Mouse (Mus musculus) layer of hippocampus, postnatal 14 days (tissue): ENCODE data around the gene Ehmt2. TPM values are rescaled to one million over a fixed set of nuclear protein-coding genes. Genes with fewer than 3 reads are reported as not detected.

Experiments
- DNase-seq, 2 experiments: peaks; one replicate each; pipeline ENCODE4 v3.0.0; 2021 to 2022; ENCODE audit warnings: low spot score in 2 of 2, mixed read lengths in 1 of 2
- long read RNA-seq, 2 experiments: library from polyadenylated mRNA; stranded (forward); transcript quantifications; one replicate each; pipeline ENCODE4 v2.0.0; 2021
- total RNA-seq, 2 experiments: library from RNA; stranded (reverse); gene quantifications; 2 replicates each; pipeline ENCODE4 v1.2.3; 2021

Ehmt2 gene
- total RNA-seq: 100 to 1,000 TPM; 168 to 173 TPM
- long read RNA-seq, experiment 1, full-length matches to known transcripts: 23 of 62 reads
- long read RNA-seq, experiment 1, partial matches to known transcripts: 27 of 62 reads
- long read RNA-seq, experiment 1, other reads (novel, unspliced or antisense): 12 of 62 reads
- long read RNA-seq, experiment 2, full-length matches to known transcripts: 27 of 76 reads
- long read RNA-seq, experiment 2, partial matches to known transcripts: 31 of 76 reads
- long read RNA-seq, experiment 2, other reads (novel, unspliced or antisense): 18 of 76 reads

DNA sequence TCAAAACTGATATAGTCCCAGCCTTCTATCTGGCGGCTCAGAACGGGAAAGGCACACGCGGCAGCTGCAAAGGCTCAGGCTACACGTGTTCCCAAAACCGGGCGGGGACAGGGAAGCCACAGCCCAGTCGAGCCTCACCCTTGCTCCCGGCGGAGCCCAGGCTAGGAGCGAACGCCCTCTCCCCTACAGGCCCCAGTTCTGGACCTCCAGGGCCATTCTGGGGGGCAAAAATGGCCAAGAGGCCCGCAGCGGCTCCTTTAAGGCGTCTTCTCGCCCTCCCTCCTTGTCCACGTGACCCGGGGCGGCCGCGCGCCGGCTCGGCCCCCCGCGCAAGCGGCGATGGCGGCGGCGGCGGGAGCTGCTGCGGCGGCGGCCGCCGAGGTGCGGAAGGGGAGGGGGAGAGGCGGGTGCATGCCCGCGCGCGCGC, at the start of gene Ehmt2, which contains the start of gene C2:
TSS of gene Ehmt2 (plus strand) at position 310 of the 427 bp plus-strand sequence.
TSS of gene C2 (minus strand) at position 106 of the 427 bp plus-strand sequence.
- peak; percentile 73 to 84 for DNase-seq

DNA sequence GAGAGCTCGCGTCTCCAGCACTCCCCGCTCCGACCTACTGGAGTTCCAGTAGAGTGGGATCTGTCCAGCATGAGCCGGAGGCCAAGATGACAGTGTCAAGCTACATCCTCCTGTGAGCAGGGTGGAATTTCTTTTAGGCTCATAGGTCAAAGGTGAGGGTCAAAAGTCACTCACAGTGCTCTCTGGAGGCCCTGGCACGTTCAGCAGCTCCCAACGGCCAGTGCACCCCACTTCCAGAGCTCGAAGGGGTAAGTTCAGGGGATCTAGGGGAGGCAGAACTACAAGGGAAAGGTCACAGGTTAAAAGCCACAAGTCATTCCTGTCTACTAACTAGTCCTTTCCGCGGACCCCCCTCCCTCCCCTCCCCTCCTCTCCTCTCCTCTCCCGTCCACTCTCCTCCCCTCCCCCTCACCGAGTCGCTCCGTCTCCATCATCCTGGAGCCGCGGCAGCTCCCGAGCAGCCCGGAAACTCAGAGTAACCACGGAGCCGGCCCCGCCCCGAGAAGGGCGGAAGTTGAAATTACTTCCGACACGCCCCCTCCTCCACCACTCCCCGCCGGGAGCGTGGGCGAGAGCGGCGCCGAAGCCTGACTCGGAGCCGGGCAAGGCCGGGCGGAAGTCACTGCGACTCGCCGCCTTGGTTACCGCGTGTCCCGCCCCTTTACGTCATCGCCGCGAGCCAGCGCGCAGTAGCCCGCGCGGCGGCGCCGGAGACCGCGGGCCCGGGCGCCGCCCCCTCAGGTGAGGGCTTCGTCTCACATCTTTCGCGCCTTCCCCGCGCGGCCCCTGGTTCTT, 48.4 kb upstream of the Ehmt2 start, which contains the start of the genes Skiv2l and Nelfe:
TSS of gene Skiv2l (minus strand) at position 489 of the 795 bp plus-strand sequence.
TSS of gene Nelfe (plus strand) at position 670 of the 795 bp plus-strand sequence.
- peak; percentile 96 to 98 for DNase-seq

DNA sequence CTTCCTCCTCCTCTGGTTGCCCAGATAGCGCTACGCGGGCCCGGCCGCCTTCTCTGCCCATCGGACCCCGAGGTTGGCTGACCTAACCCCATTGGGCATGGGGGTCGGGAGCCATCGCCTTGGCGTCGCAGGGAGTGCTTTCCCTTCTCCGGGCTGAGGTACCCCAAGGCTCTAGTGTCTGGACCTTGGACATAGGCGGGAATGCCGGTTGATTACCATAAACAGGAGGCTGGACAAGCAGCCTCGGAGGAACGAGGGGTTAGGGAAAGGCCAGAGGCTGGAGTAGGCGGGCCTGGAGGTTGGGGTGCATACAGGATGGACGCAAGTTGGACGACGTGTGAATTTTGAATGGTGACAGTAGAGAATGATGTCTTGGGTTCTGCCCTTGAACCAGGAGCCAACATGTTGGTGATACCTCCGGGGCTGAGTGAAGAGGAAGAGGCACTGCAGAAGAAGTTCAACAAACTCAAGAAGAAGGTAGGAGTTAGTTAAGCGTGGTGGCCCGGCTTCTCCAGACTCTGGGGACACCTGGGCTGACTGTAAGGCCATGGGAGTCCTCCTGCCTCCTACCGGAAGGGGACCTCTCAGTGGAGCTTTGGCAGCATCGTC, 47.6 kb upstream of the Ehmt2 start:
- no peak for DNase-seq

DNA sequence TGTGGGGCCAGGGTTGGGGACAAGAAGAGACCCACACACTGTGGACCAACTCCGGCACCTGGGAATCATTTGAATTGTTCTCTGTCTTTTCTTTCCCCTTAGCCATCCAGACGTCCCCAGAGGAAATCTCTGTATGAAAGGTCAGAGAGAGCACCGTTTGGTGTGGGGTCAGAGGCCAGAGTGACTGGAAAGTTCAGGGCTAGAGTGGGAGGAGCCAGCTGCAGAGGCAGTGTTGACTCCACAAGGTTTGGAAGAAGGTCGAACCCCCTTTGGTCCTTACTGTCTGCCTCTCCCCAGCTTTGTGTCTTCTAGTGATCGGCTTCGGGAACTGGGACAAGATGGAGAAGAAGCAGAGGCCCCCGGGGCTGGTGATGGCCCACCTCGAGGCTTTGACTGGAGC, 44.8 kb upstream of the Ehmt2 start:
- DNase-seq: no peak

DNA sequence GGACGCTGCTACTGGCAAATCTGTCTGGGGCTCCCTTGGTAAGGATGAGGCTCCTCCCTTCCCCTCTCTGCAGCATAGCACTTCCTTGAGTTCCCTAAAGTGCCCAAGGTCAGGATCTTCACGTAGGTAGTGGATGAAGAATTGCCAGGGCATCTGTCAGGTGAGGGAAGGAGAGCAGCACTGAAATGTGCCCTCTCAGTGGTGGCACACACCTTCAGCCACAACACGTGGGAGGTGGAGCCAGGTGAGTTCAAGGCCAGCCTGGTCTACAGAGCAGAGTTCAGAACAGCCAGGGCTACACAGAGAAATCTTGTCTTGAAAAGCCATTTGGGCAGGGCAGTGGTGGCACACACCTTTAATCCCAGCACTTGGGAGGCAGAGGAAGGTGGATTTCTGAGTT, 43.5 kb upstream of the Ehmt2 start:
- no peak for DNase-seq

DNA sequence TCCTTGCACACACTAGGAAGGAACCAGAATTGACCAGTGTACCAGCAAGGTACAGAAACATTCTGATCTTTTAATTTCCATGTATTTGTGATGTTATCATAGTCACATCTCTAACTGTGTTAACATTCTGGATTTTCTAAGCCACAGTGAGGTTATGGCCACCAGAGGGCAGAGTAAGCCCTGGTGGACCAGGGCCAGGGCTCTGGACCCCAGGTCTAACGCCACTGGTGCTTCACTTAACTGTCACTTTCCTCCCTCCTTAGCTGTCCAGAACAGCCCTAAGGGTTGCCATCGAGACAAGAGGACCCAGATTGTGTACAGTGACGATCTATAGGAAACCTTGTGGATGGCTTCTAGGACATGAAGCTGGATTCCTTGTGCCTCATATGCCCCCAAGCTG, 42.4 kb upstream of the Ehmt2 start:
- DNase-seq: peak; percentile 28 to 37

DNA sequence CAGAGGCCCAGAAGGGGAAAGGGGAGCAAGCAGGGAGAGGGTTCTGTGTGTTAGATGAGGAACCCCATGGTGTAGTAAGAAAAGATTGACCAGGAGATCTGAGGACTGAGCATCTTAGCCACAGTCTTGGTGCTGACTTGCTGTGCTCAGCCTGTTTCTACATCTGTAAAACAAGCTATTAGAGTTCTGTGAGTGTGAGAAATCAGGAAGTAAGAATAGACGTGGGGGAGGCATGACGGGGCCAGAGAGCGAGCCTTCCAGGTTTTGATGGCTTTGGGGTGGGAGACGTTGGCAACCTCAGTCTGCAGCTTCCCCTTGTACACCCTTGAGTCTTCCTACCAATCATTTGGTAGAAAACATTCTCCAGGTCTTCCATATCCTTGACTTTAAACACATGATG, 39.6 kb upstream of the Ehmt2 start:
- no peak for DNase-seq

DNA sequence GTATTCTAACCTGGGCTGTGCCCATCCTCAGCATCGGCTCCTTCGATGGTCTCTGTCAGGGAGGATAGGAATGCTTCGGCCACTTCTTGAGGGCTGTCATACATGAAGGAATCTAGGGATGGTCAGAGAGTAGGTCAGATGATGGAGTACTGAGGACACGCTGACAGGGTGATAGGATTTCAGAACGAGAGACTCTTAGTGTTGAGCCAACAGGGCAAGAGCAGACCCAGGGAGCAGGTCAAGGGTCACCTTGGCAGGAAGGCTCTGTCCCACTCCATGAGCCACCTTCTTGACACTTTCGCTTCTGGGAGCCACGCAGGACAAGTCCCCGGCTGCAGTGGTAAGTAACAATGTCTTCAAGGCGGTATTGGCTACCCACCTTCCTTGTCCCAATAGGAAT, 37.8 kb upstream of the Ehmt2 start:
- no peak for DNase-seq

DNA sequence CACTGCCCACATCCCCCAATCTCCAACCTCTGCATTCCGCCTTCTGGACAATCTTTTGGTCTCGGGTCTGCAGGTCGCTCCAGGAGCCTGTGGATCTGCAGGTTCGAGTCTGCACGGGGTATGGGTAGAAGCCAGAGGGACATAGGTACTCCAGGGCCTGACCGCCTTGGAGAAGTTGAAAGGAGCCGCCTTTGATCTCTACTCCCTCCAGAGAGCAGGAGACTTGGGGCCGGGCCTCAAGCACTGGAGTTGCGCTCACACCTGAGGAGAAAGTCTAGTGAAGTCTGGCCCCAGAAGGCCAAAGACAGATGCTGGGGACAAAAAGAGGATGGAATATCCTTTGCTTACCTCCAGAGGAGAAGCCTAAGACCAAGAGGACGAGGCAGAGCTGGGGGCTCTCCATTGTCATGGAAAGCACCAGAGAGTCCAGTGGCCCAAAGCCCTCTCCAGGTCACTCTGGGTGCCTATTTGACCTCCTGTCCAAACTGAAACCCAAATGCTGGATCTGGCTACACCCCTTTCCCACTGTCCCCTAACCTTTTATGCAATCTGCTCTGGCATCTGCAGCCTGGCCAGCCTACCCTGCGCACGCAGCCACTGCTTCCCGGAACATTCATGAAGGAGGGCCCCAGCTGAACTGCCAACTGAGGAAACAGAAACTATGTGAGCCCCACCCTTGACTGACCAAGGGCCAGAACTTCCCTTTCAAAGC, 36.4 kb upstream of the Ehmt2 start:
- no peak for DNase-seq

DNA sequence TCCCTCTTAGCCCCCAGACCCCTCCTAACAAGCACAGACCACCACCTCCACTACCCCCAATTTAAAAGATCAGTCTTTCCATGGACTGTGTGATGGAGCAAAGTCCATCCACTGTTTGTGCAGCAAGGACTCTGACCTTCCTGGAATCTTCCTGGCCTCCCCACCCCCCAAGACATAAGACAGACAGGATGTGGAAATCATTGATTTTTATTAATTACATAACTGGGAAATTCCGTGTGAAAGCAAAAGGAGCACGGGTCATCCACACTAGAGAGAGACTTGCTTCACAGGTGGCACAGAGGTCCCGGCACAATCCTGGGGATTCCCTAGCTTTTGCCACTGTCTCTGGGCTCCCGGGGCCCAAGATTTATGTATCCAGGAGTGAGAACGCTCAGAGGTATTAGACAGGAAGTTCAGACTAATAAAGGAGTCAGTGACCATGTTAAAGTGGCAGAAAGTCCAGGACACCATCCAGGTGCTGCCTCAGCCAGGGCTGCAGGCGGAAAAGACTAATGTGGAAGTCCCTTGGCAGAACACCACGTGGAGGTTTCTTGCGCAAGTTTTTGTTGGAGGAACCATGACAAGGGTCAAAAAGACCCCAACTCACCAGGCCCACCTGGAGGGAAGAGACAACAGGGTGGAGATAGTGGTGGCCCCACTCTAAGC, 35.7 kb upstream of the Ehmt2 start, which contains the start of gene Cfb:
TSS of gene Cfb (minus strand) at position 103 of the 666 bp plus-strand sequence.
- DNase-seq: no peak

DNA sequence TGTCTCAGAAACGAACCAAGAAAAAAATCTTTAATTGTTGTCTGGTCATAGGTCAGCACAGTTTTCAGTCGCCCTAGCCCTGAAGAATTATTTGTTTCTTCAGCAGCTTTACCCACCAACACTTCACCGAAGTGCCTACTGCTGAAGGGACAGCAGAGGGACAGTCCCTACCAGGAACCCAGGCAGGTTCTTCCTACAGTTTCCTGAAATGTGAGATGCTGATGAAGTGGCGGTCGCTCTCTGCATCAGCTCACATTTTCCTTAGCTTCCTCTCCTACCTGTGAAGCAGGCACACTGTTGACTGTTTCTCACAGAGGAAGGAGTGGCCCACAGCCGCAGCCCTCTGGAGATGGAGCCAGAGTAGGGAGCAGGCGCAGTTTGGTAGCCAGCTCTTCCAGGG, 32.3 kb upstream of the Ehmt2 start:
- no peak for DNase-seq

DNA sequence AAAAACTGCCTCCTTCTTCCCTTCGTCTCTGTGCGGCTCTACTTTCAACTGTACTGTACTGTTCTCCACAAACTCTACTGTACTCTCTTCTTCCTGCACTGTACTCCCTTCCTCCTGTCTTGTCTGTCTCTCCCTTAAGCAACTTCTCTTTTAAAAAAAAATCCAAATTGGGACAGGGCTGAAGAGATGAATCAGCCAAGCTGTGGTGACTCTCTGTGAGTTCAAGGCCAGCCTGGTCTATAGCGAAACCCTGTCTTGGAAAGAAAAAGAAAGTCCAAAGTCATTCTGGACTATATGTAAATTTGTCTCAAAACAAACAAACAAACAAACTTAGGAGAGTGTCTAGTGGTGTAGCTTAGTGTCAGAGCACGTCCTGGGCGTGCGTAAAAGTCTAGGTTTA, 23.9 kb upstream of the Ehmt2 start:
- no peak for DNase-seq

DNA sequence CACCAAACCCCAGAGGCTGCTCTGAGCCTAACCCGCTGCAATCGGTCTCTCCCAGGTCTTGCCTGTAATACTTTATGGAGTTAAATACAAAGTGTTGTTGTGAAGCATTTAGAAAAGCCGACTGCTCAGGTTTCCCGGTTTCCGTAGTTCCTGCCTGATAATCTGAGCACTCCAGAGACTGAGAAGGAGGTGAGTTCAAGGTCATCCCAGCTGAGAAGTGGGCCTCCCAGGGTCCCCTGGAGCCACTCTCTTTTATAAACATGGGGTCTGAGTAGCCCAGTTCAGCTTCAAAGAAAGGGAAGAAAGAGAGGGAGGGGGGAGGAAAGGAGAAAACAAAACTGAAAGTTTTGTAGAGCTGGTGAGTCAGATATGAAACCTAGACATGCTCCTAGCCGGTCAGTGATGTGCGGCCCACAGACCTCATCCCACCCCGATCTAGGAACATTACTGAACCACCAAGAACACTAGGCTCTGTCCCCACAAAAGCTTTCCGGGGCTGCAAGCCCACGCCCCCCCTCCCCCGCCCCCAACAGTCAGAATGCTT, 18.9 kb upstream of the Ehmt2 start, which contains the start of gene Zbtb12:
TSS of gene Zbtb12 (plus strand) at position 148 of the 544 bp plus-strand sequence.
- DNase-seq: no peak

DNA sequence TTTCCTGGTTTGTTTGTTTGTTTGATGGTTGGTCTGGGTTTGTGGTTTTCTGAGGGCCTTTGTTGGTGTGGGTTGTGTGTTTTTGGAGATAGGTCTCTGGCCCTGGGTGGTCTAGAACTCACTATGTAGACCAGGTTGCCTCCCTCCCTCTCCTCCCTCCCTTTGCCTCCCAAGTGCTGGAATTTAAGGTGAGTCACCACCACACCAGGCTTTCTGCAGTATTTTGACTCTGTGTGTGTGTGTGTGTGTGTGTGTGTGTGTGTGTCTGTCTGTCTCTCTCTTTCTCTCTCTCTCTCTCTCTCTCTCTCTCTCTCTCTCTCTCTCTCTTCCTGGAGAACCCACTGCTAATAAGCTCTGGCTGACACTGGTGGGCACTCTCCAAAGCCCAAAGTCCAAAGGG, 17.1 kb upstream of the Ehmt2 start:
- DNase-seq: no peak

DNA sequence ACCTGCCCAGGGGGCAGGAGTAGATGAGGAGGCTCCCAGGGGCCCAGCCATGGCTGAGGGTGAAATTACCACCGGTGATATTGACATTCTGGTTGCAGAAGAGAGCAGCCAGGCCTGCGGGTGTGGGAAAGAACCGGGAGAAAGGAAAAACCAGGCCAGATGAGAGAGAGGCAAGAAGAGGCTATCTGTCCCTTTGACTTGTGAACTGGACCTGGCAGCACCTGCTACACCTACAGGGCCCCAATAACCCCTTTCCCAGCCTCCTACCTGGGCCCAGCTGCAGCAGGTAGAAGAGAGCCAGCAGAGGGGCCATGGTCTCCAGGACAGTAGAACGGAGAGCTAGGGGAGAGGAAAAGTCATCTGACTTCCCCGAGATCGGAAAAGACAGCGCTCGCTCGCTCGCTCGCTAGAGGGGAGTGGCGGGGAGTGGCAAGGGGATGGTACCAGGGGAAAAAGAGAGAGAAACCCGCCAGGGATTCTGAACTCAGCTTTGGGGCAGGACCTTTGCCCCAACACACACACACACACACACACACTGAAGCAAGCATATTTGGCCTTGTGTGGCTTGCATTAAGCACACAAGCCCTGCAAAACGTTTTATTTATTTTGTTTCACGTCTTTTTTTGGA, 16.5 kb upstream of the Ehmt2 start, which contains the start of gene Gm20547:
TSS of gene Gm20547 (minus strand) at position 360 of the 628 bp plus-strand sequence.
- no peak for DNase-seq

DNA sequence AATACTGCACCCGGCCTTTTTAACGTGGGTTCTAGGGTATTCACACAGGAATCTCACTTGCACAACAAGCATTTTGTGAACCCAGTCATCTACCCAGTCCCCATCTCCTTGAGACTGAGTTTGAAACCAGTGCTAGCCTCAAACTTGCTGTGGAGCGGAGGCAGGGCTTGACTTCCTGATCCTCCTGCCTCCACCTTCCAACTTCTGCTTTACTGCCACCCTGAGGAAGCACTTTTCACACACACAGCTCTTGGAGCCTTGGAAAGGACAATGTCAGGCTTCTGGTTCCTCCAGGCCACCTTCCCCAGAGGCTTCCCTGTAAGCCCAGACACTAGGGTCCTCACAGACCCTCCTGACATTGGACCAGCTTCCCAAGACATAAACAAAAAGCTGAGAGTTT, 14.9 kb upstream of the Ehmt2 start:
- DNase-seq: no peak

DNA sequence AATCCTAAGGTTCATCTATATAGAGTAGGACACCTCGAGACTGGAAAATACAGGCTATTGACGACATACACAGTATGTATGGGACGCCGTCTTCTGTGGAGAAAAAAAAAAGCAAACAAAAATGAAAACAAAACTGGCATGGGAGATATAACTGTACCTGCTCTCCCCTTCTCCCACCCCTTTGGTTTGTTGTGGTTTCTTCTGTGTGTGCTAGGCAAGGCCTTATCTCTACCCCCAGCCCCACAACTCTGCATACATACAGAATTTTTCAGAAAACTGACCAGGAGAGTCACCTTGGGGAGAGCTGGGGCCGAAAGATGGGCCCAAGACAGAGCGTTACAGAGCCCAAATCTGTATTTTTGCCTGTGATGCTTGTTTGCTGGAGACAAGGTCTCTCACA, 13.6 kb upstream of the Ehmt2 start:
- DNase-seq: no peak

DNA sequence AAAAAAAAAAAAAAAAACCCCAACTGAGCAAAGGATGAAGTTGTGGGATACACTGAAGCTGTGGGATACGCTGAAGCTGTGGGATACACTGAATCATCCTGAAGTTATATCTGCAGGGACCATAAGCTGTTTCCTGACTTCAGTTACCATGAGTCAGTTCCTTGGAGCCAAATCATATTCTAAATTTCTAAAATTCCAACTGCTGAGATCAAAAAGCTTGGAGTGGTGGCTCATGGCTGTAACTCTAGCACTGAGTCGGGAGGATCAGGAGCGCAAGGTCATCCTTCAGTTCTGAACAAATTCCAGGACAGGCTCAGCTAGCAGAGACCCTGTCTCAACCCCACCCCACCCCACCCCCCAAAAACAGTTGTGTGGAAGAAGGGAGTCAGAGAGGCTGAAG, 12.7 kb upstream of the Ehmt2 start:
- DNase-seq: no peak

DNA sequence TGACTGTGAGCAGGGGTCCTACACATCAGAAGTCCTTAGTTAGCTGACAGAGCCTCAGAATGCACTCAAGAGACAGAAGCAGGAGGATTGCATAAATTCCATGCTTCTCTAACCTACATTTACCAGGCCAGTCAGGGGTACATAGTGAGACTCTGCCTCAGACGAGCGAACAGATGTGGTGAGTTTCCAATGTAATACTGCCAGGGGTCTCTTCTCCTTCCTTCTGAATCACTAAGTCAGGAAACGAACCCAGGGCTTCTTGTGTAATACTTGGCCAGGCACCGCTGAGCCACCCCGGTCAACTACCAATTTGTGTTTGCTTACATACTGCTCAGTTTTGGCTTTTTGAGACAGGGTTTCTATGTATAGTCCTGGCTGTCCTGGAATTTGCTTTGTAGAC, 10.3 kb upstream of the Ehmt2 start:
- no peak for DNase-seq
